8 mouse cellular contexts compared by ENCODE assay signal in the genomic region with DNA sequence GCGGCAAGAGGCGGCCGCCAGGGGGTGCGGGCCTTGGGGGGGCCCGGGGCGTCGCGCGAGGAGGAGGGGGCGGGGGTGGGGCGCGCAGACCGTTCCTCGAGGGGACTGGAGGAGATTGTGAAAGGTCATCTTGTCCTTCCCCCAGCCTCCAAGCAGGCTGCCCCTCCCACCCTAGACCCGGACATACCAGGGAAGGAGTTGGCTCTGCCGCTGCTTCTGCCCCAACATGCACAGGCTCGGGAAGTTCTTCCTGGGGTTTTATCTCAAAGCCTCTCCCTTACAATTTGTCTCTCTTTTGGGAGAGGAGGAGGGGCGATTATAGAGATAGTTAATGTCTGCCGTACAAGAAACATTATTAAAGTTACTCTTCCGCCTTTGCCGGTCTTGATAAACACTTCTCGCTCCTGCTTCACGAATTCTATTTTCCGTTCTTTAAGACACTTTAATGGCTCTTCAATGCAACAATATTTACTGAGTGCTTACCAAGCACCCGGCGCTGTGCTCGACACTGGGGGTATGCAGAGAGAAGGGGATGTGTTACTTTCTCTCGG. TPM values are rescaled to one million over a fixed set of nuclear protein-coding genes. Genes with fewer than 3 reads are reported as not detected.
DNase-seq lines count a peak whose midpoint lies in the region; ATAC-seq and TF ChIP-seq lines count a peak whose summit lies in the region.

No protein-coding gene starts in this region.

- no peak for TF ChIP-seq CTCF in cortical plate, adult 2 months (IDR thresholded peaks at IDR 0.05; ENCODE audit: extremely low read depth, insufficient read depth, low read length)
- TF ChIP-seq CTCF in stomach, postnatal 0 days (IDR thresholded peaks at IDR 0.05; ENCODE audit: low read depth), result no peak

- H3K4me3 ChIP-seq in cortical plate, adult 2 months (ENCODE audit: insufficient read depth, low read length), result peak overlapping the region; percentile 71
- peak overlapping the region; percentile 74 for H3K4me3 ChIP-seq in heart, embryonic 13.5 days
- H3K4me3 ChIP-seq in macrophage (ENCODE audit: inconsistent target), result peak overlapping the region; percentile 65
- peak overlapping the region; percentile 60 for H3K4me3 ChIP-seq in stomach, postnatal 0 days (ENCODE audit: low read depth, low read length)

- no peak for TF ChIP-seq EP300 in stomach, postnatal 0 days (optimal IDR thresholded peaks at IDR 0.05)

- peak; percentile 60; the same call in 1 of the 2 replicates for TF ChIP-seq POLR2A in cortical plate, adult 2 months (IDR thresholded peaks at IDR 0.05; ENCODE audit: extremely low read depth, insufficient read depth, low read length)

- peaks cover 9% of the 10 kb centered on the region; the same call in 1 of the 2 replicates for H3K79me2 ChIP-seq in macrophage (ENCODE audit: inconsistent target)

- H3K27me3 ChIP-seq in heart, embryonic 13.5 days (replicated peaks), result no peaks in the 10 kb centered on the region
- H3K27me3 ChIP-seq in stomach, postnatal 0 days (ENCODE audit: control insufficient read depth, insufficient read depth, low read length), result no peaks in the 10 kb centered on the region

- no peaks in the 10 kb centered on the region for H3K9me3 ChIP-seq in heart, embryonic 13.5 days
- no peaks in the 10 kb centered on the region for H3K9me3 ChIP-seq in stomach, postnatal 0 days (ENCODE audit: control insufficient read depth, low read length)

- 2% methylated on average over 26 of the region's 28 CpGs for WGBS in heart, embryonic 13.5 days
- WGBS in macrophage (ENCODE audit: missing documents), result 2% methylated on average over 25 of the region's 28 CpGs
- under 1% methylated on average over 14 of the region's 28 CpGs for WGBS in stomach, postnatal 0 days

- peak; percentile 42; the same call in 1 of the 2 replicates for ATAC-seq in heart, embryonic 13.5 days (ENCODE audit: extremely low read depth, insufficient number of reproducible peaks, low FRiP score, low TSS enrichment)
- ATAC-seq in stomach, postnatal 0 days (ENCODE audit: low FRiP score, low TSS enrichment), result 0 out of 2 replicates have a peak, but pooled peaks have one; percentile 22

- 0 out of 2 replicates have a peak, but pooled peaks cover 1% of the 10 kb centered on the region for H3K4me1 ChIP-seq in cortical plate, adult 2 months (ENCODE audit: control insufficient read depth, insufficient read depth, low read length)
- H3K4me1 ChIP-seq in heart, embryonic 13.5 days, result peaks cover 76% of the 10 kb centered on the region
- peaks cover 13% of the 10 kb centered on the region; the same call in 1 of the 2 replicates for H3K4me1 ChIP-seq in stomach, postnatal 0 days (replicated peaks; ENCODE audit: control insufficient read depth, insufficient read depth)

- no peaks in the 10 kb centered on the region for H3K36me3 ChIP-seq in heart, embryonic 13.5 days
- no peaks in the 10 kb centered on the region for H3K36me3 ChIP-seq in macrophage (ENCODE audit: inconsistent target)
- H3K36me3 ChIP-seq in stomach, postnatal 0 days (ENCODE audit: control insufficient read depth, insufficient read depth, low read length), result no peaks in the 10 kb centered on the region

- peak overlapping the region; percentile 94 for H3K9ac ChIP-seq in heart, embryonic 13.5 days
- peak overlapping the region; percentile 87 for H3K9ac ChIP-seq in stomach, postnatal 0 days (ENCODE audit: low read length)

- peak overlapping the region; percentile 89 for H3K4me2 ChIP-seq in heart, embryonic 13.5 days
- H3K4me2 ChIP-seq in stomach, postnatal 0 days (replicated peaks; ENCODE audit: low read depth), result peak overlapping the region; percentile 71

- H3K27ac ChIP-seq in cortical plate, adult 2 months (ENCODE audit: insufficient read depth, low read length), result peak overlapping the region; percentile 70; the same call in 1 of the 2 replicates
- peak overlapping the region; percentile 98 for H3K27ac ChIP-seq in heart, embryonic 13.5 days (replicated peaks)
- peak overlapping the region; percentile 58 for H3K27ac ChIP-seq in macrophage
- peak overlapping the region; percentile 99 for H3K27ac ChIP-seq in stomach, postnatal 0 days (replicated peaks)

- peak; percentile 30 to 34 for DNase-seq in B cell, adult 2 months
- DNase-seq in MN1 (ENCODE audit: low spot score), result peak; percentile 59
- peak; percentile 81 for DNase-seq in kidney, postnatal 10 days
- peak; percentile 78 for DNase-seq in stomach, postnatal 0 days (ENCODE audit: low spot score)
- DNase-seq in left cerebral cortex, adult 11 months (ENCODE audit: low spot score), result no peak

RNA-seq across cellular contexts. Expression of a gene that starts 0.6 kb away (rescaled TPM):
- polyA plus RNA-seq in cortical plate, adult 2 months (2012; rRNA removed), result 0.21 and 0.34 TPM in 2 replicates
- polyA plus RNA-seq in heart, embryonic 13.5 days (2015; fragmentation: Nextera tagmentation; extraction: Ambion mirVana), result 0.43 and 1.1 TPM in 2 replicates
- 1 to 10 TPM in 3 of 26 experiments, under 1 TPM in 2, not detected in 21; 0.71 to 3.6 (median 1.2) TPM for total RNA-seq in macrophage (2018; cell fraction: chromatin; rRNA removed)
- under 1 TPM in 14 of 26 experiments, not detected in 12; 0.10 to 0.71 (median 0.45) TPM for total RNA-seq in macrophage (2018; cell fraction: cytosol; rRNA removed)
- 1 to 10 TPM in 3 of 26 experiments, under 1 TPM in 3, not detected in 20; 0.48 to 1.5 (median 0.95) TPM for total RNA-seq in macrophage (2018; cell fraction: nucleus; rRNA removed)
- polyA plus RNA-seq in macrophage (2018), result 0.16 to 0.21 TPM in 2 of 3 replicates, not detected in the other
- polyA plus RNA-seq in stomach, postnatal 0 days (2015; fragmentation: Nextera tagmentation; extraction: Ambion mirVana), result 4.6 and 4.9 TPM in 2 replicates

RNA-seq across cellular contexts. Expression of a gene that starts 5.7 kb away (rescaled TPM):
- polyA plus RNA-seq in cortical plate, adult 2 months (2012; rRNA removed), result 51.3 and 54.3 TPM in 2 replicates
- 14.5 and 15.6 TPM in 2 replicates for polyA plus RNA-seq in heart, embryonic 13.5 days (2015; fragmentation: Nextera tagmentation; extraction: Ambion mirVana)
- total RNA-seq in macrophage (2018; cell fraction: chromatin; rRNA removed), result 10 to 100 TPM; 13.7 to 81.5 (median 44.3) TPM
- 10 to 100 TPM in 21 of 26 experiments, 1 to 10 TPM in 5; 7.1 to 23.2 (median 13.8) TPM for total RNA-seq in macrophage (2018; cell fraction: cytosol; rRNA removed)
- 10 to 100 TPM; 12.5 to 75.1 (median 35.6) TPM for total RNA-seq in macrophage (2018; cell fraction: nucleus; rRNA removed)
- polyA plus RNA-seq in macrophage (2018), result 7.2 to 19.5 TPM (median 12.3 TPM) in 3 replicates
- polyA plus RNA-seq in stomach, postnatal 0 days (2015; fragmentation: Nextera tagmentation; extraction: Ambion mirVana), result 18.1 and 18.5 TPM in 2 replicates

RNA-seq across cellular contexts. Expression of a gene that starts 27.4 kb away (rescaled TPM):
- not detected in 2 replicates for polyA plus RNA-seq in cortical plate, adult 2 months (2012; rRNA removed)
- polyA plus RNA-seq in heart, embryonic 13.5 days (2015; fragmentation: Nextera tagmentation; extraction: Ambion mirVana), result not detected in 2 replicates
- total RNA-seq in macrophage (2018; cell fraction: chromatin; rRNA removed), result not detected
- total RNA-seq in macrophage (2018; cell fraction: cytosol; rRNA removed), result not detected
- not detected for total RNA-seq in macrophage (2018; cell fraction: nucleus; rRNA removed)
- not detected in 3 replicates for polyA plus RNA-seq in macrophage (2018)
- not detected in 2 replicates for polyA plus RNA-seq in stomach, postnatal 0 days (2015; fragmentation: Nextera tagmentation; extraction: Ambion mirVana)

RNA-seq across cellular contexts. Expression of a gene that starts 30.3 kb away (rescaled TPM):
- polyA plus RNA-seq in cortical plate, adult 2 months (2012; rRNA removed), result 24.1 and 24.5 TPM in 2 replicates
- polyA plus RNA-seq in heart, embryonic 13.5 days (2015; fragmentation: Nextera tagmentation; extraction: Ambion mirVana), result 63.9 and 69.5 TPM in 2 replicates
- total RNA-seq in macrophage (2018; cell fraction: chromatin; rRNA removed), result 1 to 10 TPM in 25 of 26 experiments, under 1 TPM in 1; 0.27 to 9.9 (median 2.9) TPM
- total RNA-seq in macrophage (2018; cell fraction: cytosol; rRNA removed), result 1 to 10 TPM in 5 of 26 experiments, under 1 TPM in 21; 0.18 to 1.7 (median 0.62) TPM
- total RNA-seq in macrophage (2018; cell fraction: nucleus; rRNA removed), result 10 to 100 TPM in 1 of 26 experiments, 1 to 10 TPM in 25; 1.5 to 10.8 (median 2.8) TPM
- polyA plus RNA-seq in macrophage (2018), result 0.60 to 1.3 TPM (median 1.3 TPM) in 3 replicates
- 32.9 and 36.4 TPM in 2 replicates for polyA plus RNA-seq in stomach, postnatal 0 days (2015; fragmentation: Nextera tagmentation; extraction: Ambion mirVana)
